ENCODE assay signal across 8 mouse cellular contexts in genomic region chr7:12818521-12819295, GRCm38 (mm10). TPM values are rescaled to one million over a fixed set of nuclear protein-coding genes. Genes with fewer than 3 reads are reported as not detected.
DNase-seq lines count a peak whose midpoint lies in the region; ATAC-seq lines count a peak whose summit lies in the region.

Gene Zfp329 (minus strand): TSS chr7:12818858.

- H3K4me1 ChIP-seq in heart, embryonic 11.5 days (ENCODE audit: control insufficient read depth, insufficient read depth, low read length) = 0 out of 2 replicates have a peak, but pooled peaks cover 2% of the 10 kb centered on the region
- H3K4me1 ChIP-seq in kidney, embryonic 16.5 days (ENCODE audit: insufficient read depth, low read length) = peaks cover 9% of the 10 kb centered on the region; the same call in 1 of the 2 replicates
- no peaks in the 10 kb centered on the region; the same call in 1 of the 2 replicates for H3K4me1 ChIP-seq in liver, embryonic 11.5 days (replicated peaks; ENCODE audit: control insufficient read depth, insufficient read depth, low read length)
- H3K4me1 ChIP-seq in stomach, embryonic 14.5 days (ENCODE audit: control insufficient read depth, insufficient read depth, low read length) = peaks cover 7% of the 10 kb centered on the region; the same call in 1 of the 2 replicates

- H3K9me3 ChIP-seq in heart, embryonic 11.5 days (replicated peaks; ENCODE audit: control insufficient read depth, low read length) = peaks cover 12% of the 10 kb centered on the region
- H3K9me3 ChIP-seq in kidney, embryonic 16.5 days (ENCODE audit: low read length) = peaks cover 31% of the 10 kb centered on the region
- peaks cover 13% of the 10 kb centered on the region for H3K9me3 ChIP-seq in liver, embryonic 11.5 days (ENCODE audit: control insufficient read depth, low read length)
- H3K9me3 ChIP-seq in stomach, embryonic 14.5 days (ENCODE audit: control insufficient read depth, low read depth, low read length) = peaks cover 16% of the 10 kb centered on the region

- WGBS in heart, embryonic 11.5 days (ENCODE audit: insufficient replicate concordance) = under 1% methylated on average over 40 of the region's 40 CpGs
- WGBS in kidney, embryonic 16.5 days = under 1% methylated on average over 40 of the region's 40 CpGs
- WGBS in liver, embryonic 11.5 days = under 1% methylated on average over 40 of the region's 40 CpGs
- under 1% methylated on average over 40 of the region's 40 CpGs for WGBS in stomach, embryonic 14.5 days

- peak within 1 kb of the TSS; percentile 72 for H3K4me2 ChIP-seq in heart, embryonic 11.5 days
- H3K4me2 ChIP-seq in kidney, embryonic 16.5 days (replicated peaks; ENCODE audit: low read depth, low read length) = peak within 1 kb of the TSS; percentile 74
- peak within 1 kb of the TSS; percentile 81 for H3K4me2 ChIP-seq in liver, embryonic 11.5 days
- peak within 1 kb of the TSS; percentile 76 for H3K4me2 ChIP-seq in stomach, embryonic 14.5 days (replicated peaks; ENCODE audit: low read depth, low read length)

- peaks cover 10% of the 10 kb centered on the region for H3K36me3 ChIP-seq in heart, embryonic 11.5 days (ENCODE audit: control insufficient read depth, insufficient read depth, low read length)
- H3K36me3 ChIP-seq in kidney, embryonic 16.5 days (ENCODE audit: insufficient read depth, low read length) = peaks cover 18% of the 10 kb centered on the region
- H3K36me3 ChIP-seq in liver, embryonic 11.5 days (ENCODE audit: control insufficient read depth, insufficient read depth, low read length) = peaks cover 10% of the 10 kb centered on the region
- 0 out of 2 replicates have a peak, but pooled peaks cover 1% of the 10 kb centered on the region for H3K36me3 ChIP-seq in stomach, embryonic 14.5 days (ENCODE audit: control insufficient read depth, insufficient read depth, low read length)

- peak; percentile 89 to 91 for DNase-seq in B cell, adult 2 months
- peak; percentile 96 for DNase-seq in brain, adult 2 months (ENCODE audit: low read depth, low spot score)
- peak; percentile 86 for DNase-seq in liver, embryonic 11.5 days (ENCODE audit: low spot score)
- peak; percentile 97 for DNase-seq in naive thymus-derived CD4-positive, alpha-beta T cell, adult 2 months (ENCODE audit: low read depth)

- peak within 1 kb of the TSS; percentile 18 for H3K27ac ChIP-seq in heart, embryonic 11.5 days (ENCODE audit: low read depth, low read length)
- peak within 1 kb of the TSS; percentile 74 for H3K27ac ChIP-seq in kidney, embryonic 16.5 days (ENCODE audit: low read length)
- H3K27ac ChIP-seq in liver, embryonic 11.5 days (ENCODE audit: low read depth, low read length) = 0 out of 2 replicates have a peak within 1 kb of the TSS, but pooled peaks have one; percentile 32
- peak within 1 kb of the TSS; percentile 74 for H3K27ac ChIP-seq in stomach, embryonic 14.5 days (ENCODE audit: low read length)

- H3K27me3 ChIP-seq in heart, embryonic 11.5 days (ENCODE audit: control insufficient read depth, insufficient read depth, low read length) = no peaks in the 10 kb centered on the region
- no peaks in the 10 kb centered on the region for H3K27me3 ChIP-seq in kidney, embryonic 16.5 days (ENCODE audit: insufficient read depth, low read length)
- no peaks in the 10 kb centered on the region for H3K27me3 ChIP-seq in liver, embryonic 11.5 days (replicated peaks; ENCODE audit: control insufficient read depth, insufficient read depth, low read length)
- H3K27me3 ChIP-seq in stomach, embryonic 14.5 days (ENCODE audit: control insufficient read depth, insufficient read depth, low read length) = no peaks in the 10 kb centered on the region

- peak within 1 kb of the TSS; percentile 68 for H3K4me3 ChIP-seq in heart, embryonic 11.5 days (ENCODE audit: low read depth, low read length)
- peak within 1 kb of the TSS; percentile 86 for H3K4me3 ChIP-seq in kidney, embryonic 16.5 days (ENCODE audit: low read length)
- peak within 1 kb of the TSS; percentile 87 for H3K4me3 ChIP-seq in liver, embryonic 11.5 days (ENCODE audit: low read depth, low read length)
- H3K4me3 ChIP-seq in stomach, embryonic 14.5 days (ENCODE audit: low read depth, low read length) = peak within 1 kb of the TSS; percentile 93

- ATAC-seq in erythroblast, adult 5-6 weeks (replicated peaks; ENCODE audit: low FRiP score, poor library complexity, severe bottlenecking) = peak; percentile 99
- peak; percentile 88 for ATAC-seq in heart, embryonic 11.5 days (replicated peaks; ENCODE audit: insufficient number of reproducible peaks, low FRiP score, low TSS enrichment)
- peak; percentile 98 for ATAC-seq in kidney, embryonic 16.5 days (ENCODE audit: low FRiP score, low TSS enrichment)
- ATAC-seq in liver, embryonic 11.5 days (replicated peaks; ENCODE audit: low FRiP score) = peak; percentile 97
- ATAC-seq in stomach, embryonic 14.5 days (ENCODE audit: insufficient number of reproducible peaks, insufficient read depth, low FRiP score, low read depth) = peak; percentile 95

- peak within 1 kb of the TSS; percentile 84 for H3K9ac ChIP-seq in heart, embryonic 11.5 days (ENCODE audit: low read depth, low read length)
- peak within 1 kb of the TSS; percentile 90 for H3K9ac ChIP-seq in kidney, embryonic 16.5 days (replicated peaks; ENCODE audit: low read length)
- peak within 1 kb of the TSS; percentile 87 for H3K9ac ChIP-seq in liver, embryonic 11.5 days (ENCODE audit: low read depth, low read length)
- peak within 1 kb of the TSS; percentile 90 for H3K9ac ChIP-seq in stomach, embryonic 14.5 days (replicated peaks; ENCODE audit: low read depth, low read length)

RNA-seq across cellular contexts. Expression of gene Zfp329, which starts in this region (rescaled TPM):
- 3.3 and 6.1 TPM in 2 replicates for total RNA-seq in erythroblast, adult 5-6 weeks (2015; ENCODE audit: low replicate concordance)
- total RNA-seq in erythroblast, adult 5-6 weeks (2017; ENCODE audit: low replicate concordance) = 1.4 and 3.1 TPM in 2 replicates
- 12.4 and 13.4 TPM in 2 replicates for polyA plus RNA-seq in heart, embryonic 11.5 days (2014; fragmentation: Nextera tagmentation; extraction: Ambion mirVana)
- polyA plus RNA-seq in kidney, embryonic 16.5 days (2015; fragmentation: Nextera tagmentation; extraction: Ambion mirVana) = 13.6 and 17.5 TPM in 2 replicates
- polyA plus RNA-seq in liver, embryonic 11.5 days (2014; fragmentation: Nextera tagmentation; extraction: Ambion mirVana) = 7.9 and 9.8 TPM in 2 replicates
- polyA plus RNA-seq in stomach, embryonic 14.5 days (2014; fragmentation: Nextera tagmentation; extraction: Ambion mirVana) = 23.9 and 24.4 TPM in 2 replicates

Comparison
In these comparisons a context has a peak if more than half of its experiments do, and no peak if none do; other contexts are left out.
1. Peak in every context shown above with its lines: DNase-seq, ATAC-seq, H3K4me3 ChIP-seq and H3K27ac ChIP-seq.
2. H3K27ac ChIP-seq: peak in every context shown above with its lines; median percentile 74 in kidney, embryonic 16.5 days; 74 in stomach, embryonic 14.5 days; 32 in liver, embryonic 11.5 days; 18 in heart, embryonic 11.5 days.